Mouse (Mus musculus) layer of hippocampus, adult 9-10 months (tissue): ENCODE results near the gene Mup10.
"Not testable (repeated sequence)": the region's sequence is repeated elsewhere in the genome, so short reads cannot be mapped to it uniquely, and the experiment has no call there.

Source experiments
- DNase-seq: peaks from one replicate; pipeline ENCODE4 v3.0.0; 2022; ENCODE audit warnings: low spot score

The Mup10 gene

DNA sequence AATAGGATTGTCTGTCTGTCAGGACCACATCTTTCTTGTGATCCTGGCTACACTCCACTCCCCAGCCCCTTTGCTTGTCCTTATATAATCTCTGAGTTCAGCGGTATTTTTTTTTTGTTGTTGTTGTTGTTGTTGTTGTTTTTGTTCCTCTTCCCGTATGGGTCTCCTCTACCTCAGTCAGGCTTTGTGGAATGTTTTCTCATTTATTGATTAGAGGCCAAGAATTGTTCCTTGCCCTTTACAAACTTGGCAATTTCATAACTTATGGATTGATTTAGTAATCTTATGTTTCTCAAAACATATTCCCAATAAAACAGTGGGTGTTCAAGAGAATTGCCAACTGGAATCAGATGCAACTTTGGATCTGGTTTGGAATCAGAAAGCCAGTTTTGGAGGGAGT lies at the start of gene Mup10:
Mup10 (minus strand) TSS at position 101 of the 400 bp plus-strand sequence.
- not testable (repeated sequence) for DNase-seq
